Mouse (Mus musculus): ENCODE measurements around the gene Trit1.

Trit1 gene

GRCm38 (mm10) chr4:123044842-123045241 lies 28.4 kb downstream of the Trit1 start:
- DNase-seq (ENCODE audit: low read depth, low spot score), result no peak

GRCm38 (mm10) chr4:123046300-123046699 lies 29.9 kb downstream of the Trit1 start:
- no peak for DNase-seq (ENCODE audit: low read depth, low spot score)

GRCm38 (mm10) chr4:123050681-123051211 lies 34.3 kb downstream of the Trit1 start:
- DNase-seq (ENCODE audit: low read depth, low spot score), result peak; percentile 13

- DNase-seq (ENCODE audit: low read depth, low spot score), result no peak
Measured at GRCm38 (mm10) chr4:123053179-123053578, 36.8 kb downstream of the Trit1 start.

GRCm38 (mm10) chr4:123054172-123054790 lies 37.9 kb downstream of the Trit1 start:
- DNase-seq (ENCODE audit: low read depth, low spot score), result no peak

- no peak for DNase-seq (ENCODE audit: low read depth, low spot score)
Measured at GRCm38 (mm10) chr4:123056560-123057109, 40.2 kb downstream of the Trit1 start.

- no peak for DNase-seq (ENCODE audit: low read depth, low spot score)
Measured at GRCm38 (mm10) chr4:123057957-123058356, 41.6 kb downstream of the Trit1 start.

GRCm38 (mm10) chr4:123061744-123062143 lies 45.3 kb downstream of the Trit1 start:
- DNase-seq (ENCODE audit: low read depth, low spot score), result no peak

GRCm38 (mm10) chr4:123068646-123069045 lies 52.2 kb downstream of the Trit1 start:
- no peak for DNase-seq (ENCODE audit: low read depth, low spot score)

- DNase-seq (ENCODE audit: low read depth, low spot score), result no peak
Measured at GRCm38 (mm10) chr4:123071266-123071966, 55.0 kb downstream of the Trit1 start.

- no peak for DNase-seq (ENCODE audit: low read depth, low spot score)
Measured at GRCm38 (mm10) chr4:123076928-123077327, 60.5 kb downstream of the Trit1 start.

GRCm38 (mm10) chr4:123078231-123078630 lies 61.8 kb downstream of the Trit1 start:
- no peak for DNase-seq (ENCODE audit: low read depth, low spot score)

GRCm38 (mm10) chr4:123080791-123081190 lies 64.4 kb downstream of the Trit1 start:
- no peak for DNase-seq (ENCODE audit: low read depth, low spot score)

- peak; percentile 26 for DNase-seq (ENCODE audit: low read depth, low spot score)
Measured at GRCm38 (mm10) chr4:123082283-123083163, 66.1 kb downstream of the Trit1 start.

GRCm38 (mm10) chr4:123083323-123083902 lies 67.0 kb downstream of the Trit1 start:
- DNase-seq (ENCODE audit: low read depth, low spot score), result no peak

GRCm38 (mm10) chr4:123085290-123085689 lies 68.9 kb downstream of the Trit1 start:
- no peak for DNase-seq (ENCODE audit: low read depth, low spot score)

- no peak for DNase-seq (ENCODE audit: low read depth, low spot score)
Measured at GRCm38 (mm10) chr4:123086381-123086780, 70.0 kb downstream of the Trit1 start.

GRCm38 (mm10) chr4:123092621-123093020 lies 76.2 kb downstream of the Trit1 start:
- no peak for DNase-seq (ENCODE audit: low read depth, low spot score)

GRCm38 (mm10) chr4:123093064-123093776 lies 76.8 kb downstream of the Trit1 start:
- DNase-seq (ENCODE audit: low read depth, low spot score), result no peak

- DNase-seq (ENCODE audit: low read depth, low spot score), result no peak
Measured at GRCm38 (mm10) chr4:123093869-123094268, 77.5 kb downstream of the Trit1 start.

Measured in retina, adult 2 months (tissue).